Mouse (Mus musculus) liver, embryonic 14.5 days (tissue): ENCODE measurements at regions not wholly inside any gene's neighbourhood (a gene's known extent, or its start where the extent isn't known, plus 50 kb on each side); places are given as distances from the start of the nearest gene placed in this dataset.
A peak's percentile ranks its signal among the peaks of the same experiment; 100 is the strongest.

Source experiments
- ATAC-seq: fragments of 200-750 bp; cut with Nextera tagmentation; 2 replicates; pipeline ENCODE4 v1.8.0; 2017; ENCODE audit warnings: moderate number of reproducible peaks, mild to moderate bottlenecking, moderate library complexity; ENCODE audit not compliant: insufficient read depth
- DNase-seq, 3 experiments: peaks; one replicate each; pipeline ENCODE4 v3.0.0-alpha.2; 2012 to 2013; ENCODE audit warnings: low read depth in 3 of 3, low spot score in 3 of 3
- H3K27ac ChIP-seq: fragments of 300-500 bp; sonication (generic); 2 replicates; pipeline ENCODE4 v1.5.1; 2014; ENCODE audit warnings: moderate library complexity, mild to moderate bottlenecking, control low read depth, inconsistent platforms
- H3K27me3 ChIP-seq: fragments of 300-500 bp; sonication (generic); 2 replicates; pipeline ENCODE4 v1.6.1; 2014; ENCODE audit warnings: mild to moderate bottlenecking, low read length, moderate library complexity; ENCODE audit not compliant: control insufficient read depth, insufficient read depth
- H3K36me3 ChIP-seq: fragments of 300-500 bp; sonication (generic); replicated peaks from 2 replicates; pipeline ENCODE4 v1.6.1; 2014; ENCODE audit warnings: low read depth; ENCODE audit not compliant: control insufficient read depth, insufficient read depth
- H3K4me1 ChIP-seq, 2 experiments: fragments of 200-500 bp in 1 of 2; fragments of 300-500 bp in 1 of 2; sonication (generic) in 1 of 2; replicated peaks; 2 replicates each; pipeline ENCODE4 v1.6.1; 2012 to 2014; ENCODE audit warnings: antibody characterized with exemption in 1 of 2, inconsistent platforms in 1 of 2, low read length in 1 of 2; ENCODE audit not compliant: control insufficient read depth in 2 of 2, insufficient read depth in 2 of 2
- H3K4me2 ChIP-seq: fragments of 300-500 bp; sonication (generic); 2 replicates; pipeline ENCODE4 v1.6.1; 2014; ENCODE audit warnings: low read depth, mild to moderate bottlenecking, control low read depth, moderate library complexity
- H3K4me3 ChIP-seq, 2 experiments: fragments of 200-500 bp in 1 of 2; fragments of 300-500 bp in 1 of 2; sonication (generic) in 1 of 2; 2 replicates each; pipeline ENCODE4 v1.5.1; 2012 to 2014; ENCODE audit warnings: low read depth in 2 of 2, low read length in 2 of 2, mild to moderate bottlenecking in 2 of 2, control low read depth in 1 of 2, inconsistent platforms in 1 of 2, moderate library complexity in 1 of 2; ENCODE audit not compliant: insufficient read depth in 1 of 2
- H3K9ac ChIP-seq: fragments of 300-500 bp; sonication (generic); replicated peaks from 2 replicates; pipeline ENCODE4 v1.6.1; 2014; ENCODE audit warnings: mild to moderate bottlenecking, control low read depth, moderate library complexity
- H3K9me3 ChIP-seq: fragments of 300-500 bp; sonication (generic); 2 replicates; pipeline ENCODE4 v1.6.1; 2016; ENCODE audit warnings: low read length, mixed read lengths; ENCODE audit not compliant: control insufficient read depth
- CTCF ChIP-seq: IDR thresholded peaks from 2 replicates; pipeline ENCODE4 v1.5.1; 2016; ENCODE audit warnings: antibody characterized with exemption, low read depth, control low read depth
- EP300 ChIP-seq: IDR thresholded peaks from 2 replicates; pipeline ENCODE4 v1.6.1; 2016; ENCODE audit warnings: antibody characterized with exemption, low read depth
- WGBS: fragments of 180-500 bp; shearing (Covaris S2); extraction: QIAGEN DNeasy Blood & Tissue Kit; methylation state at CpG from one replicate; pipeline ENCODE4 v1.1.7; 2014; ENCODE audit not compliant: insufficient replicate concordance; 5-methylcytosine and 5-hydroxymethylcytosine counted together

DNA sequence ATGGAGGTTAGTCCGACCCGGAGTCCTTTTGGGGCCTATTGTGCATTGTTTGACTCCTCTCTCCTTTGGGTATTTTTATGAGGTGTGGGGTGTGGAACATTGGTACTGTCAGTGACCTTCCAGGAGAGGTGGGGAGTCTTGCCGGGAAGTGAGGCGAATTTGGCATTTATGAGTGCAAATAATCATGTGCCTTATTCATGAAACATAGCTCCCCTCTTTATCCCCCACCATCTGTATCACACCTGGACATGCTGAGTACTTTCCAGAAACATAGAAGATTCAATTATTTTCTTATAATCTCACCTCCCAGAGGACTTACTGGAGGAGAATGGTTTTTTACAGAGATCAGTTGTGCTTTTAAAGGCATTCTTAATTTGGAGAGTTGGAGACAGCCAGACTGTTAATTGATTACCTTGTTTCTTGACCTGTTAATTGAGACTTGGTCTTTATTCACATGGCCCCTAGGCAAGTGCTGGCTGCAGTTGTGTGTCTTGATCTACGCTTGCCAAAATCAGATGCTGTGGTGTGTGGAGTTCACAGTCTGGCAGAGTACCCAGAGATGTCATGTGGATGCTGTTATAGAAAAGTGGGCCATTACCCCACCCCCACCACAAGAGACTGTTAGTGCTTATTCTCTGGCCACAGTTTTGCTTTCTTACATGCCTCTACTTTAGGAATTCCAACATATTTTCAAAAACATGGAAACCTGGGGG is 215.5 kb downstream of the Slc30a10 start:
- no peaks in the 10 kb centered on the region for H3K4me1 ChIP-seq
- TF ChIP-seq CTCF: no peak
- TF ChIP-seq EP300: no peak
- no peaks in the 10 kb centered on the region for H3K9me3 ChIP-seq
- no peak overlapping the region for H3K4me2 ChIP-seq
- ATAC-seq (no peak), DNase-seq (no peak)
- no peak overlapping the region for H3K9ac ChIP-seq
- no peak overlapping the region for H3K27ac ChIP-seq
- H3K4me3 ChIP-seq: no peak overlapping the region
- H3K27me3 ChIP-seq: no peaks in the 10 kb centered on the region
- 55% methylated on average over 5 of the region's 5 CpGs for WGBS
- no peaks in the 10 kb centered on the region for H3K36me3 ChIP-seq

DNA sequence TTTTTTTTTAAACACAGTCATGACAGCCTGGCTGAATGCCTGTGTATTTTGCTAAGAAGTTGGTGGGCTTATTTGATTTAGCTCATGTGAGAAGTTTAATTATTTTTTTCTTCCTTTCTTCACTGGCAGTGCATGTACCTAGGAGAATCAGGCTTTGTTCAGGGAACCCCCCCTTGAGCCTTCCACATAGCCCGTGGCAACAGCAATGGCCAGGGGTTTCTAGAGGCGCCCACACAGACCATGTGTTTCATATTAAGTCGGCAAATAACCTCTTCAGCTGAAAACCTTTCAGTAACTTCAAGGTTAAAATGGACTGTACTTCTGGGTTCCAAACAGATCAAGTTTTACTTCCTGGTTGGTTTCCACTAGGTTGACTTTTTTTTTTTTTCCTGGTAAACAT is 218.3 kb downstream of the Slc30a10 start:
- no peak for TF ChIP-seq EP300
- TF ChIP-seq CTCF: no peak

DNA sequence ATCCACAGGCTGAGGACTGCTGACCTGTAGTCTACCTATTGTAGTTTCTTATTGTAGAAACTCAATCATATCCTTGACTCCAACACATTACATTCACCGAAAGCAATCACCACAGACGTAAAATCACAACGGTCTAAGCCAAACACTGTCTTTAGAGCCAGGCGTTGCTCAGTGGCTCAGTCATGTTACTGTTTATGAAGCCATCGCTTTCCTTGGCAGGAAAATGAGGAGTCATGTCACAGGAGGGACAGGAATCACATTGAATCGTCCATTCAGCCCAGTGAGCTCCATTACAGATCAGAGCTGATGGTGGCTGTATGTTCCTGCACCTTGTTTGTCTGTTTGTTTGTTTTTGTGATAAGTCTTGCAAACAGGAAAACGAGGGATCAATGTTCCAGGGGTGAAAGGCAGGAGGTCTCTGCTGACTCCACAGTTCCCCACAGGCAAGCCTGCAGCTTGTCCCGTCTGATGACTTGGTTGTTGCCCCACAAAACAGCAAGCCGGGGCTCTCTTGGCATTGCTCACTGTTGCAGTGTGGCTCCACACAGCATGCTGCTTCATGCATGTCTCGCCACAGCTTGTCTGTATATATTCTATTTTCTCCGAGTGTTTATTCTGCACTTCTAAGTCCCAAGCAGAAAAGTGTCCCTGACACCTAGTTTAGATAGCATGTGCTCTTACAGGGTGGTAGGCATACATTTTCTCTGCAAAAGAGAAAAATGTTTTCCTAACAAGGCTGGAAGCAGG is 221.2 kb downstream of the Slc30a10 start:
- H3K36me3 ChIP-seq: no peaks in the 10 kb centered on the region
- H3K9ac ChIP-seq: no peak overlapping the region
- H3K4me2 ChIP-seq: no peak overlapping the region
- TF ChIP-seq EP300: no peak
- TF ChIP-seq CTCF: no peak
- DNase-seq (no peak), ATAC-seq (no peak)
- no peaks in the 10 kb centered on the region for H3K27me3 ChIP-seq
- H3K27ac ChIP-seq: no peak overlapping the region
- WGBS: 58% methylated on average over 11 of the region's 11 CpGs
- no peaks in the 10 kb centered on the region for H3K4me1 ChIP-seq
- no peaks in the 10 kb centered on the region for H3K9me3 ChIP-seq
- no peak overlapping the region for H3K4me3 ChIP-seq

More for the DNA sequence above, 218.3 kb downstream of the Slc30a10 start:
- 46% methylated on average over 3 of the region's 3 CpGs for WGBS
- H3K4me2 ChIP-seq: no peak overlapping the region
- ATAC-seq (no peak), DNase-seq (no peak)
- no peaks in the 10 kb centered on the region for H3K9me3 ChIP-seq
- no peak overlapping the region for H3K4me3 ChIP-seq
- no peak overlapping the region for H3K9ac ChIP-seq
- H3K27ac ChIP-seq: no peak overlapping the region
- no peaks in the 10 kb centered on the region for H3K36me3 ChIP-seq
- no peaks in the 10 kb centered on the region for H3K27me3 ChIP-seq
- H3K4me1 ChIP-seq: no peaks in the 10 kb centered on the region

DNA sequence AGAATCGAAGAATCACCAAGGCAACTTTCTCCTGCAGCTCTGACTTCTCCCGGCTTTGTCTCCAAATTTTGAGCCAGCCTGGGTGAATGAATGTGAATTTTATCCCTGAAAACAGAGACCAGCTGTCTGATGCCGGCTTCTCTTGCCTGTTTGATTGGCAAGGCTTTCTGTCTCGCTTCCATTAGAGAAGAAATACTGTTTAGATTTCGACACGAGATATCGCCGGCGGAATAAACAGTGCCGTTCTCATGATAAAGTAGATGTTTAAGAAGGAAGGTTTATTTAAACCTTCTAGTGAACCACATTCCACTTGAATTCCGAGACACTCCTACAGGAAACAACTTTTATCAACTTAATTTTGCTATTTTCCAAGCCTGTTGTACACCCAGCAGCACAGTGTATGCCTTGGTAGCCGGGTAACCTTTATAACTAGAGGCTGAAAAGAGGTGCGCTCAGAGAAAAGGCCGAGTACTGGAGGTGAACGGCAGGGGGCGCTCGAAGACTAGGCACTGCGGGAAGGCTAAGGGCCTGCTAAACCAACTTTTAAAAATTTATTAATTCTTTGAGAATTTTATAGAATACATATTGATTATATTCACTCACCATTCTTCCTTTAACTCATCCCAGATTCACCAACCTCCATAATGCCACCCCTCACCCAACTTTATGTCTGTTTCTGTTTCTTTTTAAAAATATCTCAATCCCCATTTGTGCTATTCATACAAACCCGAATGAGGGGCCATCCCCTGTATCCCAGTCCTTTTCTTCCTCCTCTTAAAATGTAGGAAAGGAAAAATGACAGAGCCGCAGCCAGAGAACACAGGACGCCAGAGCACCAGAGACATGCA is 227.2 kb downstream of the Slc30a10 start:
- 36% methylated on average over 21 of the region's 21 CpGs for WGBS
- no peak for ATAC-seq
- H3K4me3 ChIP-seq: no peak overlapping the region
- H3K4me1 ChIP-seq: no peaks in the 10 kb centered on the region
- H3K36me3 ChIP-seq: no peaks in the 10 kb centered on the region
- H3K4me2 ChIP-seq: no peak overlapping the region
- TF ChIP-seq EP300 (no peak), CTCF (peak; percentile 89)
- no peak overlapping the region for H3K9ac ChIP-seq
- no peaks in the 10 kb centered on the region for H3K9me3 ChIP-seq
- H3K27ac ChIP-seq: no peak overlapping the region
- DNase-seq: peak; percentile 12 to 15 (median 14)
- no peaks in the 10 kb centered on the region for H3K27me3 ChIP-seq

DNA sequence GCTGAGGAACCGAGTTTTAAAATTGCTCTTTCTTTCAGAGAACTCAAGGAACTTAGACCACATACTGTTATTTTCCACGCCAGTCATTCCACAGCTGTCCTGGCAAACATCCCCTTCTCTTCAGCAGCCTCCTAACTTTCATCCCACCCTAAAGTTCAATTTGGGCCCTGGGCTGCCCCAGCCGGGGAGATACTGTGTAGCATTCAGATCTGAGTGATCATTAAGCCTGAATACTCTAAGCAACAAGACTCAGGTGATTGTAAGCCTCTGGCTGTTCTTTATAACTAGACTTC is 227.8 kb downstream of the Slc30a10 start:
- ATAC-seq: no peak
- Histone ChIP-seq H3K4me2 (no peak overlapping the region), H3K4me3 (no peak overlapping the region), H3K4me1 (no peaks in the 10 kb centered on the region), H3K36me3 (no peaks in the 10 kb centered on the region), H3K9me3 (no peaks in the 10 kb centered on the region), H3K27ac (no peak overlapping the region), H3K9ac (no peak overlapping the region), H3K27me3 (no peaks in the 10 kb centered on the region)
- no peak for DNase-seq
- WGBS: 61% methylated on average over 3 of the region's 3 CpGs
- TF ChIP-seq EP300 (no peak), CTCF (no peak)
